Mouse (Mus musculus) liver, postnatal 0 days (tissue): Measurements from ENCODE around the gene Gm32742. TPM values are rescaled to one million over a fixed set of nuclear protein-coding genes. Genes with fewer than 3 reads are reported as not detected.
"Not testable (repeated sequence)": the region's sequence is repeated elsewhere in the genome, so short reads cannot be mapped to it uniquely, and the experiment has no call there.

Source experiments
- ATAC-seq: fragments of 200-750 bp; cut with Nextera tagmentation; 2 replicates; pipeline ENCODE4 v1.8.0; 2017; ENCODE audit warnings: mild to moderate bottlenecking, moderate library complexity
- DNase-seq: peaks from one replicate; pipeline ENCODE4 v3.0.0-alpha.2; 2016
- H3K27ac ChIP-seq: fragments of 300-500 bp; sonication (generic); 2 replicates; pipeline ENCODE4 v1.5.1; 2014; ENCODE audit warnings: antibody characterized with exemption, moderate library complexity, mild to moderate bottlenecking, low read depth
- H3K27me3 ChIP-seq: fragments of 300-500 bp; sonication (generic); 2 replicates; pipeline ENCODE4 v1.6.1; 2014; ENCODE audit warnings: low read length, control low read depth, mixed read lengths; ENCODE audit not compliant: insufficient read depth
- H3K36me3 ChIP-seq: fragments of 300-500 bp; sonication (generic); replicated peaks from 2 replicates; pipeline ENCODE4 v1.6.1; 2014; ENCODE audit warnings: mild to moderate bottlenecking, control low read depth, low read length, moderate library complexity, mixed read lengths; ENCODE audit not compliant: insufficient read depth
- H3K4me1 ChIP-seq: fragments of 300-500 bp; sonication (generic); 2 replicates; pipeline ENCODE4 v1.6.1; 2014; ENCODE audit warnings: antibody characterized with exemption, mild to moderate bottlenecking, control low read depth; ENCODE audit not compliant: insufficient read depth
- H3K4me2 ChIP-seq: fragments of 300-500 bp; sonication (generic); 2 replicates; pipeline ENCODE4 v1.6.1; 2014; ENCODE audit warnings: low read depth, mild to moderate bottlenecking, low read length, moderate library complexity, mixed read lengths
- H3K4me3 ChIP-seq: fragments of 300-500 bp; sonication (generic); 2 replicates; pipeline ENCODE4 v1.5.1; 2014; ENCODE audit warnings: low read depth, low read length
- H3K9ac ChIP-seq: fragments of 300-500 bp; sonication (generic); replicated peaks from 2 replicates; pipeline ENCODE4 v1.6.1; 2014; ENCODE audit warnings: mild to moderate bottlenecking, moderate library complexity
- H3K9me3 ChIP-seq: fragments of 300-500 bp; sonication (generic); 2 replicates; pipeline ENCODE4 v1.6.1; 2016; ENCODE audit warnings: mild to moderate bottlenecking, control low read depth, low read length, mixed read lengths
- CTCF ChIP-seq: sonication (generic); IDR thresholded peaks from 2 replicates; pipeline ENCODE4 v1.5.1; 2016; ENCODE audit warnings: antibody characterized with exemption, low read depth
- EP300 ChIP-seq: IDR thresholded peaks from 2 replicates; pipeline ENCODE4 v1.6.1; 2016; ENCODE audit warnings: antibody characterized with exemption, low read depth, mild to moderate bottlenecking
- WGBS: fragments of 180-500 bp; shearing (Covaris S2); extraction: QIAGEN DNeasy Blood & Tissue Kit; methylation state at CpG from one replicate; pipeline ENCODE4 v1.1.7; 2014; ENCODE audit not compliant: insufficient replicate concordance; 5-methylcytosine and 5-hydroxymethylcytosine counted together
- polyA plus RNA-seq: library from polyadenylated mRNA; unstranded; fragments of >200 nt; fragmentation: Nextera tagmentation; extraction: Ambion mirVana; gene quantifications from 2 replicates; pipeline ENCODE4 v1.2.1, GENCODE M21; 2015

Gm32742 gene
- polyA plus RNA-seq, 1 experiment from 2014 or later = not detected

- no peak overlapping the region for H3K9ac ChIP-seq
- H3K36me3 ChIP-seq = no peaks in the 10 kb centered on the region
- H3K9me3 ChIP-seq = no peaks in the 10 kb centered on the region
- 79% methylated on average over 3 of the region's 3 CpGs for WGBS
- H3K27ac ChIP-seq = no peak overlapping the region
- H3K27me3 ChIP-seq = no peaks in the 10 kb centered on the region
- no peak overlapping the region for H3K4me2 ChIP-seq
- DNase-seq (no peak), ATAC-seq (no peak)
- no peak for TF ChIP-seq CTCF
- TF ChIP-seq EP300 = no peak
- no peaks in the 10 kb centered on the region for H3K4me1 ChIP-seq
- no peak overlapping the region for H3K4me3 ChIP-seq
Measured at GRCm38 (mm10) chr9:51140711-51141110, 24.6 kb downstream of the Gm32742 start.

GRCm38 (mm10) chr9:51139401-51139800 is 25.9 kb downstream of the Gm32742 start:
- H3K27ac ChIP-seq, H3K4me3 ChIP-seq, H3K4me1 ChIP-seq, H3K27me3 ChIP-seq, H3K9ac ChIP-seq, DNase-seq, H3K4me2 ChIP-seq, H3K9me3 ChIP-seq, ATAC-seq, H3K36me3 ChIP-seq: not testable (repeated sequence)
- 57% methylated on average over 1 of the region's 1 CpGs for WGBS

- Histone ChIP-seq H3K4me3 (no peak overlapping the region), H3K4me2 (no peak overlapping the region), H3K9ac (no peak overlapping the region), H3K4me1 (no peaks in the 10 kb centered on the region), H3K36me3 (no peaks in the 10 kb centered on the region), H3K9me3 (no peaks in the 10 kb centered on the region), H3K27me3 (no peaks in the 10 kb centered on the region), H3K27ac (no peak overlapping the region)
- ATAC-seq (no peak), DNase-seq (no peak)
- TF ChIP-seq EP300 (no peak), CTCF (no peak)
- WGBS = 86% methylated on average over 1 of the region's 1 CpGs
Measured at GRCm38 (mm10) chr9:51138301-51138700, 27.0 kb downstream of the Gm32742 start.

GRCm38 (mm10) chr9:51137836-51138235 is 27.5 kb downstream of the Gm32742 start:
- DNase-seq (no peak), ATAC-seq (no peak)
- Histone ChIP-seq H3K36me3 (no peaks in the 10 kb centered on the region), H3K4me1 (no peaks in the 10 kb centered on the region), H3K4me3 (no peak overlapping the region), H3K27me3 (no peaks in the 10 kb centered on the region), H3K4me2 (no peak overlapping the region), H3K9me3 (no peaks in the 10 kb centered on the region), H3K27ac (no peak overlapping the region), H3K9ac (no peak overlapping the region)
- 63% methylated on average over 1 of the region's 1 CpGs for WGBS
- no peak for TF ChIP-seq EP300
- TF ChIP-seq CTCF = no peak

- no peak overlapping the region for H3K4me3 ChIP-seq
- H3K36me3 ChIP-seq = no peaks in the 10 kb centered on the region
- H3K27ac ChIP-seq = no peak overlapping the region
- WGBS = 47% methylated on average over 4 of the region's 4 CpGs
- no peak for DNase-seq
- no peak overlapping the region for H3K9ac ChIP-seq
- no peaks in the 10 kb centered on the region for H3K9me3 ChIP-seq
- H3K4me1 ChIP-seq = no peaks in the 10 kb centered on the region
- 0 out of 2 replicates have a peak, but pooled peaks have one; percentile 13 for ATAC-seq
- TF ChIP-seq EP300 = no peak
- no peak for TF ChIP-seq CTCF
- H3K27me3 ChIP-seq = no peaks in the 10 kb centered on the region
- H3K4me2 ChIP-seq = no peak overlapping the region
Measured at GRCm38 (mm10) chr9:51137432-51137831, 27.9 kb downstream of the Gm32742 start.

DNA sequence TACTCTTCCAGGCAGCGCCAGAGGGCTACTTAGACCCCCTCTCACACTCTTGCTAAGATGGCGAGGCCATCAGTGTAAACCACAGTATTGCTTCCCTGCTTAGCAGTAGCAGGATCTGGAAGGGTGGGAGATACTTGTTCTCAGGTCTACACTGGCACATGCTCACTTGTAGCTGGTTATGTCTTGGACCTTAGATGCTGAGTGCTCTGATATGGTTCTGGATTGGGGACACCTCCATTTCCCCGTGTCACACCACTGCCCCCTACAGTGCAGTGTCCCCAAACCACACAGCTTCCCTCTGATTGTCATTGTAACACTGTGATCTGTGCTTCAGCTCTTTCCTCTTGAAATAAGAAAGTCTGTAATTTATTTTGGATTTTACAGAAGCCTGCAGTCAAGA is 28.3 kb downstream of the Gm32742 start:
- H3K4me1 ChIP-seq = no peaks in the 10 kb centered on the region
- DNase-seq = peak; percentile 45
- TF ChIP-seq CTCF (peak; percentile 79), EP300 (no peak)

DNA sequence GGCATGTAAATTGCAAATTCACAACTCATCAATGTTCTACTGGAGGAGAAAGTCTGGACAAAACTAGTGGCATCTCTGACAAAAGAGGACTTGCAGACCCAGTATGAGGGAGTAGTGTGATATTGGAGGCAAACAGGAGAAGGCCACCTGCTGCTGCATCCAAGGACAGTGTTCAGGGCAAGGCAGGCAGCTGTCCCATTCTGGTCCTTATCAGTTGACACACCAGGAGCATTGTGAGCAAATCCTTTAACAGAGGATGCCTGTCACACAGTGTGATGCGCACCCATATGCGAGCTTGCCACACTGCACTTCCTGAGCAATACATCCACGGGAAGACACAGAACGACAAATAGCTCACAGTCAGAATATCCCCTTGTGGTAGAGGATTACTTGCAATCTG is 50.5 kb downstream of the Gm32742 start:
- 50% methylated on average over 4 of the region's 4 CpGs for WGBS
- no peaks in the 10 kb centered on the region for H3K36me3 ChIP-seq
- no peak for ATAC-seq
- H3K9me3 ChIP-seq = no peaks in the 10 kb centered on the region
- no peak for DNase-seq
- H3K9ac ChIP-seq = no peak overlapping the region
- no peak overlapping the region for H3K27ac ChIP-seq
- H3K4me1 ChIP-seq = no peaks in the 10 kb centered on the region
- no peak overlapping the region for H3K4me3 ChIP-seq
- TF ChIP-seq CTCF (no peak), EP300 (no peak)
- H3K27me3 ChIP-seq = no peaks in the 10 kb centered on the region
- H3K4me2 ChIP-seq = no peak overlapping the region

More for the DNA sequence above, 28.3 kb downstream of the Gm32742 start:
- WGBS = 58% methylated on average over 3 of the region's 3 CpGs
- H3K27me3 ChIP-seq = no peaks in the 10 kb centered on the region
- H3K27ac ChIP-seq = no peak overlapping the region
- no peak overlapping the region for H3K4me3 ChIP-seq
- no peak overlapping the region for H3K9ac ChIP-seq
- no peak overlapping the region for H3K4me2 ChIP-seq
- no peak for ATAC-seq
- H3K36me3 ChIP-seq = no peaks in the 10 kb centered on the region
- H3K9me3 ChIP-seq = no peaks in the 10 kb centered on the region
